Mouse (Mus musculus) kidney, postnatal 4 days (tissue): ENCODE results near the gene Alcam.
A peak's percentile ranks its signal among the peaks of the same experiment; 100 is the strongest.

Experiments used
- DNase-seq, 2 experiments: peaks; one replicate each; pipeline ENCODE4 v3.0.0; 2021; ENCODE audit warnings: mixed read lengths in 2 of 2

The Alcam gene

GRCm38 (mm10) chr16:52453971-52454514, at the start of gene Alcam:
Alcam (minus strand) TSS chr16:52454074.
- peak; percentile 70 to 76 for DNase-seq

GRCm38 (mm10) chr16:52498757-52499335, 45.0 kb upstream of the Alcam start:
- DNase-seq: no peak

GRCm38 (mm10) chr16:52490542-52490941, 36.7 kb upstream of the Alcam start:
- no peak for DNase-seq

GRCm38 (mm10) chr16:52474235-52474634, 20.4 kb upstream of the Alcam start:
- no peak for DNase-seq

- DNase-seq: no peak
These were observed 19.2 kb upstream of the Alcam start for GRCm38 (mm10) chr16:52473089-52473488.

- DNase-seq: no peak
These were observed 18.8 kb upstream of the Alcam start for GRCm38 (mm10) chr16:52472635-52473034.

GRCm38 (mm10) chr16:52472059-52472458, 18.2 kb upstream of the Alcam start:
- DNase-seq: no peak

GRCm38 (mm10) chr16:52470881-52471280, 17.0 kb upstream of the Alcam start:
- no peak for DNase-seq

GRCm38 (mm10) chr16:52470226-52470625, 16.4 kb upstream of the Alcam start:
- DNase-seq: no peak

- DNase-seq: no peak
These were observed 14.6 kb upstream of the Alcam start for GRCm38 (mm10) chr16:52468426-52468825.

GRCm38 (mm10) chr16:52466770-52467169, 12.9 kb upstream of the Alcam start:
- no peak for DNase-seq

- no peak for DNase-seq
These were observed 10.7 kb upstream of the Alcam start for GRCm38 (mm10) chr16:52464597-52464996.

- DNase-seq: peak; percentile 98 to 99
These were observed 785 bp downstream of the Alcam start for GRCm38 (mm10) chr16:52452862-52453715.

- DNase-seq: peak in 1 of 2 experiments; percentile 52
These were observed 1.4 kb downstream of the Alcam start for GRCm38 (mm10) chr16:52452477-52452831.

GRCm38 (mm10) chr16:52451786-52452476, 1.9 kb downstream of the Alcam start:
- peak; percentile 48 to 60 for DNase-seq

- peak; percentile 43 to 63 for DNase-seq
These were observed 2.6 kb downstream of the Alcam start for GRCm38 (mm10) chr16:52451101-52451785.

- DNase-seq: peak; percentile 72 to 80
These were observed 3.4 kb downstream of the Alcam start for GRCm38 (mm10) chr16:52450245-52451100.

GRCm38 (mm10) chr16:52449889-52450244, 4.0 kb downstream of the Alcam start:
- DNase-seq: peak in 1 of 2 experiments; percentile 4

- no peak for DNase-seq
These were observed 7.9 kb downstream of the Alcam start for GRCm38 (mm10) chr16:52445984-52446383.

GRCm38 (mm10) chr16:52443635-52444505, 10.0 kb downstream of the Alcam start:
- DNase-seq: no peak

- no peak for DNase-seq
These were observed 10.8 kb downstream of the Alcam start for GRCm38 (mm10) chr16:52443055-52443454.
